15 mouse cellular contexts compared by ENCODE assay signal in the genomic region with DNA sequence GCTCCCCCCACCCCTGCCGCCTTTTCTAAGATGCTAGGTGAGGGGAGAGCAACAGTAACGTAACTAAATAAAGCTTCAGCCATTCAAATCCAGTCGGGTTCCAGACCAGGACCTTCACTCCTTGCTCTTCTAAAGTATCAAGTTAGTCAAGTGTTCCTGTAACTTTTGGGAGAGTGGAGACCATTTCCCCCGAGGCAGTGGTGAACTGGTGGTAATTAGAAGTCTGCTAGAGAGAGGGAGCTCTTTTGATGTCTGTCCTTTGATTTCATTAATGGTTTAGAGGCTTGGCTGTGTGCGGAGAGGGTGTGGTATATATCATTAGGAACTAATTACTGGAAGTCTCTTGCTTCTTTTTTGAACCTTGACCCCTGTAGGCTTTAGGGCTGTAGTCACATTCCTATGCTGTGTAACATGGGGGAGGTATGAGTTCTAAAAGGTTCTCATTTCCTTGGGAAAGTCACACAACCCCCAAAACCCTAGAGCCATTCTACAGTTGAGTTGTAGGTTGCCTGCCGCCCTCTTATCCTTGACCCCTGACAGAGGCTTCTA.
"Had no signal": no experiment of that assay in that cellular context is flagged by ENCODE, and none has a peak within 500 bp of the region (broad histone marks: within the 10 kb centered on the region; RNA-seq: fewer than 3 reads in every experiment).

No protein-coding gene starts in this region.

- H3K27me3 ChIP-seq: limb, embryonic 15.5 days; liver, embryonic 12.5 days; megakaryocyte, embryonic 14.5 days; midbrain, embryonic 15.5 days; neural tube, embryonic 12.5 days had no signal

- H3K4me3 ChIP-seq: left cerebral cortex, adult 2 months; limb, embryonic 15.5 days; liver, embryonic 12.5 days; megakaryocyte, embryonic 14.5 days; midbrain, embryonic 15.5 days; neural tube, embryonic 12.5 days had no signal

- H3K27ac ChIP-seq: kidney, postnatal 0 days; left cerebral cortex, adult 2 months; limb, embryonic 15.5 days; liver, embryonic 12.5 days; macrophage; midbrain, embryonic 15.5 days; neural tube, embryonic 12.5 days; stomach, postnatal 0 days had no signal

- ATAC-seq: liver, embryonic 12.5 days; midbrain, embryonic 15.5 days had no signal

- H3K9ac ChIP-seq: limb, embryonic 15.5 days; liver, embryonic 12.5 days; lung, embryonic 14.5 days; midbrain, embryonic 15.5 days; neural tube, embryonic 12.5 days had no signal

- H3K4me2 ChIP-seq: limb, embryonic 15.5 days; liver, embryonic 12.5 days; lung, embryonic 14.5 days; midbrain, embryonic 11.5 days; midbrain, embryonic 15.5 days; neural tube, embryonic 12.5 days had no signal

- H3K36me3 ChIP-seq: limb, embryonic 15.5 days; midbrain, embryonic 15.5 days; neural tube, embryonic 12.5 days had no signal

- H3K9me3 ChIP-seq: limb, embryonic 15.5 days; liver, embryonic 12.5 days; megakaryocyte, embryonic 14.5 days; midbrain, embryonic 15.5 days; neural tube, embryonic 12.5 days had no signal

- H3K4me1 ChIP-seq: liver, embryonic 12.5 days; megakaryocyte, embryonic 14.5 days; midbrain, embryonic 15.5 days; neural tube, embryonic 12.5 days had no signal

- DNase-seq: kidney, adult 8-10 months; lung, embryonic 14.5 days; lung, postnatal 14 days; retina, postnatal 1 day; thymus, postnatal 4 days had no signal
